Mouse (Mus musculus): Measurements from ENCODE around the gene Ttc16. TPM values are rescaled to one million over a fixed set of nuclear protein-coding genes. Genes with fewer than 3 reads are reported as not detected.

Ttc16 gene
- total RNA-seq, 2 experiments from 2014 or later, result 0.42 to 0.66 TPM

DNA sequence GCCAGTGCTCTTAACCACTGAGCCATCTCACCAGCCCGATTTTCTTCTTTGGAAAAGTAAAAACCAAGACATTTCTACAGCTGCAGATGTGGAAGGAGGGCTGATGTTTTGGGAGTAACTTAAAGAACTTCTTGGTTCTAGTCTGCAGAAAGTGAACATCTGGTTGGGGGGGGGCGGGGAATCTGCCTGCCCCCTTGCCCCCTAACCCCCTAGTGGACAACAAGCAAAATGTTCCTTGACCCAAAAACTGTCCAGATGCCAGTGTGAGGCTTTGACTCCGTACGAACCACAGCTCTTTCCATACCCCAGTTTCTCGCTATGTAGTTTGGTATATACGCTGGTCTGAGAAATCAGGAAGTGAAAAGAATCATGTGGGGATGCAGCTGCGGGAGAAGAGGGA is 25.2 kb downstream of the Ttc16 start:
- intact Hi-C loops (cut with DNase I), result no loop called here
- DNase-seq, result no peak

DNA sequence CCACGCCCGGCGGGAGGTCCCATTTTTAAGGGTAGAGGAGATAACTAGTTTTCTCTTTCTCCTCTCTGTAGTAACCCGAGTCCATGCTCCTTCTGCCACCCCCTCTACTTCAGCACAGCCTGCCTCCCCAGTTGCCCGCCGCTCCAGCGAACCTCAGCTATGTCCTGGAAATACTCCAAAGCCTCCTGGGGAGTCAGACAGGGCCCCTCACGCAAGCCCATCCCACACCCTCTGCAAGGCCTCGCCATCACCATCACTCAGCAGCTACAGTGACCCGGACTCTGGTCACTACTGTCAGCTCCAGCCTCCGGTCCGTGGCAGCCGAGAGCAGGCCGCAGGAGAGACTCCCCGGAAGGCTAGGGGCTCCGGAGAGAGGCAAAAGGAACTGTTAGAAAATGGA is 26.4 kb downstream of the Ttc16 start:
- DNase-seq, result no peak
- intact Hi-C loops (cut with DNase I), result no loop called here

DNA sequence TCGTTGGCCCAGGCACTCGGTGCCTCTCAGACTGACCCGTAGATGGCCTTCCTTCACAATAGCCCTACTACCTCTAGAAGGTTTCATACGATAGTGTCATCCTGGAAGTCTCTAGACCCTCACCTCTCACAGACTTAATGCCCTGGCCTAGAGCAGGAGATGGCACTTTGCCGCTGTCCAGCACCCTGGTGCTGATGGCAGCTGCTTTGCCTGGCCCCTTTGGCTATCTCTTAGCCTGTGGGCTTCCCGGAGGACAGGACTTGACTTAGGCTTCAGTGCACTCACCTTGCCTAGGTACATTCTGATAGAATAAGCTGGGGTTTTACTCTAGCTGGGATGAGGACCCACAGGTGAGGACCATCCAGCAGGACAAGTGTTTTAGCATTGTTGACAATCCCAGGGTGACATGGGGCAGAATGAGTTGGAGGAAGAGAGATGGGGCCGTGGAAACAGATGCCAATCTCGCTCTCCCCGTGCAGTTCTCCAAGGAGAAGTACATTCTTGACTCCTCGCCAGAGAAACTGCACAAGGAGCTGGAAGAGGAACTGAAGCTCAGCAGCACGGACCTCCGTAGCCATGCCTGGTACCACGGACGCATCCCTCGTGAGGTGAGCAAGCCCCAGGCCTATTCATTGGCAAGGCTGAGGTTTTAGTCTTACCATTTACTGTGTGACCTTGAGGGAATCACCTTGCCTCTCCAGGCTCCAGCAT is 31.0 kb downstream of the Ttc16 start:
- intact Hi-C loops (cut with DNase I), result no loop called here
- DNase-seq, result no peak

DNA sequence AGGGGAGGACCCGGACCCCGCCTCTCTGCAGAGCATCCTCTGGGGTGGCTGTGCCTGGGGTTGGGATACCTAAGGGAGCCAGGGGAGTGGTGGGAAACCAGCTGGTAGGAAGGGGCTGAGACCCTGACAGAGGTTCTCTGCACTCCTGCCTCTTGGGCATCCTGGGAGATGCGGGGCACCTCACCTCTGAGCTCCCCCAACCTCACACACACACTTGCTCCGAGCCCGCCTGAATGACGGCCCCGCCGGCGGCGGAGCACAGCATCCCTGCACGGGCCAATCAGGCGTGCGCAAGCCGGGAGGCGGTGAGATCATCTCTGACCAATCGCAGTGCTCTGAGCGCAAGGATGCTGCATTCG is 33.3 kb downstream of the Ttc16 start:
- DNase-seq, result peak; percentile 81
- intact Hi-C loops (cut with DNase I), result no loop called here

DNA sequence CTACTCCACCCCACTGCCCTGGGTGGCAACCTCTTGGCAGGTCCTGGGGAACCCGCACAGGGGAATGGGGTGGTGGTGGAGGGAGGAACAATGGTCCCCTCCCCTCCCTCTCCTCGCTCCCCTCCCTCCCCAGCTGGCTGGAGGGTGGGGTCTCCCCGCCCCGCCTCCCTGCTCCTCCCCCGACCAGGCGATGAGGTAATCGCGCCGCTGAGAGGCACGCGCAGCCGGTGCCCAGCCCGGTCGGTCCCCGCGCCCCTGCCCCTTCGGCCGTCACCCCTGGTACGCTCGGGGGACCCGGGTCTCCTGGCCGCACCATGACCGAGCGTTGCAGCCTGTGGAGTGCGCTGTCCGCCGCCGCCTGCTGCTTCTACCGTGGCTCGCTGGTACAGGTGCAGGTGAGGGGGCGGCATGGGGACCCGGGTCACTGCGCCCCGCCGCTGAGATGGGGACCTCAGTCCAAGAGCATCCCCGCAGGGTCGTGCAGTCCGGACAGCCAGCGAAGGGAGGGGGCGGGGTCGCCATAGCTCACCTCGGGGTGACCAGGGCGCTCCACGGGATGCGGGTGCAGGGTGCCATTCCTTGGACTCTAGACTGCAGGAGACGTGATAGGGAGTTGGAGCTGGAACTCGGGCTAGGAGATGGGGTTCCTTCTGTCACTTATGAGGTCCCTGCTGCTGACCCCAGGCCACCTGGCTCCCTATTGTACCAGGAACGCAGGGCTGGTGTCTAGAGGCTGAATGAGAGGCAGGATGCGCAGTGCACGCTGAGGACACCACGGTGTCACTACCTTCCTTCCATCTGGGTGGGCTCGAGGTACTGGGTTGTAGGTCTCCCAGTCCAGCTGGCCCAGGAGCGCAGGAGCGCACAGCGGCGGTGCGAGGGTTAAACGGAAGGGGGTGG is 33.9 kb downstream of the Ttc16 start:
- DNase-seq, result peak; percentile 81
- intact Hi-C loops (cut with DNase I), result no loop called here

DNA sequence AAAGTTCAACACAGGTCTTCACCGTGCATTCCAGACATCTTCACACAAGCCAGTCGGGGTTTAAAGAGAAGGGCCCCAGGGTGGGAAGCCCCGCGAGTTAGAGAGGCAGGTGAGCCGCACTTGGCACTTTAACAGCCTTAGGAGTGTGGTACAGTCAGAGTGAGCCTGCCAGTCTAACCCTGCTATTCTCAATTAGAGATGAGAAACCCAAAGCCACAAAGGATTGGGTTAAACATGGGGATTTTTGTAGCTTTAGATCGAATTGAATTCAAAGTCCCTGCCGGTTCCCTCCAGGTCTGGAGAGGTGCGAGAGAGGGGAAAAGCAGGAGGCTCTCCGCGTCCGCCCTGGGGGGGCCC is 34.5 kb downstream of the Ttc16 start, which contains the start of gene 6330409D20Rik:
TSS of gene 6330409D20Rik (minus strand) at position 101 of the 357 bp plus-strand sequence.
- no peak for DNase-seq
- intact Hi-C loops (cut with DNase I), result no loop called here

DNA sequence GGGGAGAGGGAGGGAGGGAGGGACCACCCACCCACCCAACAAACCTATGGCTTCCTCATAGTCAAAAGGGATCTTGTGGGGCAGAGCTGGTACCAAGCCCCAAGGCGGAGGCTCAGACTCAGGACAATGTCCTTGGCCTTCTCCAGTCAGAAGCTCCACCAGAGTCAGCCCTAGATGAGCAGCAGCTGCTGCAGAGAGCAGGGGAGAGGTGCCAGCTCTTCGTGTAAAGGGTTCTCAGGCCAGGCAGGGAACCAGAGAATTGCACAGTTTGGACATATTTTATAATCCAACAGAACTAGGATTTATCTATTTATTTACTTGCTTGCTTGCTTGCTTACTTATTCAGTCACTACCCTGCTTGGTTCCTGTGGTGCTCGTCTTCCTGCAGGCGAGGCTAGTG is 36.1 kb downstream of the Ttc16 start:
- intact Hi-C loops (cut with DNase I), result no loop called here
- no peak for DNase-seq

DNA sequence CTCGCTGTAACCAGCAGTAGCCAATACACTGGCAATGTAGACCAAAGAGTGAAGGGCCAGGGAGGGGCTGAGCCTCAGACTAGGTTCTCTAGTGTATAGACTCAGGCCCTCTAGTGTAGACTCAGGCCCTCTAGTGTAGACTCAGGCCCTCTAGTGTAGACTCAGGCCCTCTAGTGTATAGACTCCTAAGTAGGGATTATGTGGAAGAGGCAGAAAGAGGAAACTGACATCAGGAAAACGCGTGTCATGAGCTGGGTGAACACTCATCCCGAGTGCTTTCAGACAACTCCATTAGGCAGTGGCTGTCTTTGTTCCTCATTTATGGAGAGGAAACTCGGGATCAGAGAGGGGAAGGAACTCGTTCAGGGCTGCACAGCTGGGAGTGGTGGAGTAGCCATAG is 38.4 kb downstream of the Ttc16 start:
- no peak for DNase-seq
- intact Hi-C loops (cut with DNase I), result no loop called here

DNA sequence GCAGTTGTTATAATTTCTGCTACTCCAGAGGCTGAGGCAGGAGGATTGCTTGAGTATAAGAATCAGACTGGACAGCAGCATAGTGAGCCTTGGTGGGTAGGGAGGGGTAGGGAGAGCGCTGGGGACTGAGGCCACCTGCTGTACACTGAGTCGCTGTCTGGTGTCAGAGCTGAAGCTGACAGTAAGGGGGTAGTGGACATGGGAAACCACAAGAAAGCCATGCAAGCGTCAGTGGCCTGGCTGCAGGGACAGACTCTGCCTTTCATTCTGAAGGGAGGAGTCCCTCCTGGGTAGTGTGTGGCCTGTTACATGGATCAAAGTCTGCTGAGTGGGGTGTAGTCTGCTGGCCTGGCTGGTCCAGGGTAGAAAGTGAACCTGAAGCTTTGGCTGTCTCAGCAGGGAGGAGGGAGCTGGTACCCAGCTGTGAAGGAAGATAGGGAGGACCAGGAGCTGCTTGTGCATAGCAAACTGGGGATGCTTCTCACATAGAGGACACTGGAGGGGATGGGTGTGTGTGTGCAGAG is 39.1 kb downstream of the Ttc16 start:
- DNase-seq, result no peak
- intact Hi-C loops (cut with DNase I), result no loop called here

DNA sequence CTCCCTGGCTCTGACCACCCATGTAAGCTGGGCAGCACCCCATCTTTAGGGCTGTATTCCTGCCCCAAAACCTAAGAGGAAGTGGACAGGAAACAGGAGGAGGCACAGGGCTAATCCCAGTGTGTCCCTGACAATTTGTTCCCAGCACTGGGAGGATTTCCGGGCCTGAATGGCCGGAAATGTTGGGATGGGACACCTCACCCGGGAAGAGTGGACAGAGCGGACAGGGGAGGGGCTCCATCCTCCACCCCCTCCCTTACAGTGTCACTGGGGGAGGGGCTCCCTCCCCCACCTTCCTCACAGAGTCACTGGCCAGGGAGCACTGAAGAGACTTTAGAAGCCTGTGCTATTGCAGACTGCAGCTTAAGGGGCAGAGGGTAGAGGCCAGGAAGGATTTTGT is 40.5 kb downstream of the Ttc16 start:
- intact Hi-C loops (cut with DNase I), result no loop called here
- no peak for DNase-seq

DNA sequence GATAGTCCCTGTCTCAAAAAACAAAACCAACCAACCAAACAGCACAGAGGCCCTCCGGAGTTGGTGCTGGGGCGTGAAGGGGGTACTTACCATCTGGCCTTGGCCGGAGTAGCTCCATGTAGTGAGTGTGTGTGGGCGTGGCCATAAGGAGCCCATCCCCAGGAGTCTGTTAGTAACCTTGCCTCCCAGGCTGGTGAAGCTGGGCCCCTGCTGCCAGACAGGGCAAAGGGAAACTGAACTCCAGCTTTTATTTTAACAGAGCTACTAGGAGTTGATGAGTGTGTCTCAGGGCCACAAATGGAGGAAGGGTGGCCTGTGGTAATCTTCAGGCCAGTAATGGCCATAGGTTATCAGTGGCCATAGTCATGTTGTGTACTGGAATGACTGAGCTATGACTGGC is 41.0 kb downstream of the Ttc16 start:
- DNase-seq, result no peak
- intact Hi-C loops (cut with DNase I), result no loop called here

DNA sequence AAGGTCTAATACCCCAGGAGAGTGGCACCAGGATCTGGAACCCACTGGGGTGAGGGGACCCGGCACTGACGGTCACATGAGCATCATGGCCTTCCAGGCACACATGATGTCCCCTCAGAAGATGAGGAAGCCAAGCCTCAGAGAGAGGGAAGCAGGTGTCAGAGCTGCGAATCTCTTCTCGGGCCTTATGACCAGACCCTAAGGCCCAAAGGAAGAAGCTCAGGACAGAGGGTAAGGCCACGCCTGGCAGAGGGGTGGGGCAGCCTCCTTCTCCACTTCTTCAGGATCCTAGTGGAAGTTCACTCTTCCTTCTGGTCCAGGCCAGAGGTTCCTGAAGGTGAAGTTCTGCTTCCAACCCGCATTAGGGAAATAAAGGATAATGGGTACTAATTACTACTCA is 42.7 kb downstream of the Ttc16 start:
- no peak for DNase-seq
- intact Hi-C loops (cut with DNase I), result no loop called here

DNA sequence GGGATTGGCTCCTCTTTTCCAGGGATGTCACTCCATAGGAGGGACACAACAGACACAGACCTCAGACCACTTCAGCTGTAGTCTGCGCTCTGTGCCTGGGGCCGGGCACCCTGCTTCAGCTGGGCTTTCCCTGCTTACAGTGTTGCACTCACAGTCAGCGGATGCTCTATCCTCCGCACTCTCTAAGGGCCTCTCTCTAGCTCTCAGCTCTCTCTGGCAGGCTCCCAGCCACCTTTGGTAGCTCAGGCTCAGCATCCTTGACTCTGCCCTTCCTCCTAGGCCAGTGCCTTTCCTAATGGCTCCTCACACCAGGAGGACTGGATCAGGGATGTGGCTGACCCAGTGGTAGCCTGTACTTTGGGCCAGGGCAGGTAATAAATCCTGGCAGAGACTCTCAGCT is 43.5 kb downstream of the Ttc16 start:
- intact Hi-C loops (cut with DNase I), result no loop called here
- DNase-seq, result no peak

DNA sequence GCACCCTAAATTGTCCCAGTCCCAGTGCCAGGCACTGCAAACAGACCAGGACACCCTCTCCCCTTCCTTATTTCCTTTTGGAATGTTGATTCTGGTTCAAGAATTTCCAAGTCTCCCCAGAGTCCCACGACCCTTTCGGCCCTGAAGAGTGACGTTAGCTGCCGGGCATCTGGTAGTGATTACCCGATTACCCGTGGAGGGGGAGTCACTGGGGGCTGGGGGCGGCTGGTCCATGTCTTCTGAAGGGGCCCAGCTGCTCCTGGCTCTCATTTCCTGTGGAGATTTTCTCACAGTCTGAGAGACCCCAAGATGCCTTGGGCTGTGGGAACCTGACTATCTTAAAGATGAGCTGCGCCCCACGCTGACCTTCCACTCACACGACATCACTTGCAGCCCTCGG is 44.6 kb downstream of the Ttc16 start:
- intact Hi-C loops (cut with DNase I), result no loop called here
- DNase-seq, result no peak

DNA sequence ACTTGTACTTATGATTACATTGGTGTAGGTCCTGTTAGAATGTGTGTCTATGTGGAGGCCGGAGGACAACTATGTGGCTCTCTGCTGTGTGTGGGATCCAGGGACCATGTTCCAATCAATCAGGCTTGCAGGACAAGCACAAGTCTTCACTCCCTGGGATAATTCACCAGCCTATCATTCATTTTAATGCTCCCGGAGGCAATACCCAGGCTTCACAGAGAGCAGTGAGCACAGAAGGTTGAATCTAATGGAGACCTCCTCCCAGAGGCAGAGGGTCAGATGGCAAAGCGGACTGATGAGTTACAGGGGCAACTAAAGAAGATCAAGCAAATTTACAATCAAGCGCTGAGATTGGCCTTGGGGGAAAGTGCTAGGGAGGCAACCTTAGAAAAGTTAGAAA is 45.9 kb downstream of the Ttc16 start:
- no peak for DNase-seq
- intact Hi-C loops (cut with DNase I), result no loop called here

DNA sequence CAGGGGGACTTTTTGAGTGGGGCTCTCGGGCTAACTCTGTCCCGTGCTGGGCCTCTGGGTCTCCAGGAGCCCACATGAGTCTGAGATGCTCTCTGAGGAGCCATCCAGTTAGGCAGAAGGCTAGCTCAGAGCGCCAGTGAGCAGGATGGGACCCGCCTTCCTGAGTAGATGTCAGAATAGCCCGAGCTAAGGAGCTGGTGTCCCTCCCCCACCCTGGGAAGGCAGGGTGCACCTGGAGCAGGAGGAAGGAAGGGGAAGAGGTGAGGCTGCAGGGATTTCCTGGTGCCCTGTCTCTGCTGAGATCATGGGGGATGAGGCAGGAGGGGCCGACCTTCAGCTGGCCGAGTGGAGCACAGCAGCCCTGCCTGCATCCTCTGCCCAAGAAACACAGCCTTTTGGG is 47.0 kb downstream of the Ttc16 start:
- intact Hi-C loops (cut with DNase I), result no loop called here
- DNase-seq, result no peak

DNA sequence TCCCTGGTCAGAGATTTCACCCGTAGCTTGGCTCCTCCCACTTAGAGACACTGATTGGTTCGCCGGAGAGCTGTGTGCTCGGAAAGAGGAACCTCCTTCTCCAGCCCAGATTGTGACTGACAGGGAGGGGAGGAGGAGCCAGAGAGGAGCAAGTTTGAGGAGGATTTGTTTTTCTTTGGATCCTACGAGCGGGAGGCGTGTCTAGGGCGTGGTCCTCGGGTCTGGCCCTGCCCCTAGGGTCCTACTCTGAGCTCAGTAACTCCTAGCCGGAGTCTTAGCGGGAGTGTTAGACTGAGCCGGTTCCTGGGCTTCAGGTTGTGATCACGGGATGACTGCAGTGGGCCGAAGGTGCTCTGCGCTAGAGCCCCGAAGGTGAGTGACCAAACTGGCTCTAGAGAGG is 48.0 kb downstream of the Ttc16 start:
- intact Hi-C loops (cut with DNase I), result no loop called here
- DNase-seq, result peak; percentile 88

DNA sequence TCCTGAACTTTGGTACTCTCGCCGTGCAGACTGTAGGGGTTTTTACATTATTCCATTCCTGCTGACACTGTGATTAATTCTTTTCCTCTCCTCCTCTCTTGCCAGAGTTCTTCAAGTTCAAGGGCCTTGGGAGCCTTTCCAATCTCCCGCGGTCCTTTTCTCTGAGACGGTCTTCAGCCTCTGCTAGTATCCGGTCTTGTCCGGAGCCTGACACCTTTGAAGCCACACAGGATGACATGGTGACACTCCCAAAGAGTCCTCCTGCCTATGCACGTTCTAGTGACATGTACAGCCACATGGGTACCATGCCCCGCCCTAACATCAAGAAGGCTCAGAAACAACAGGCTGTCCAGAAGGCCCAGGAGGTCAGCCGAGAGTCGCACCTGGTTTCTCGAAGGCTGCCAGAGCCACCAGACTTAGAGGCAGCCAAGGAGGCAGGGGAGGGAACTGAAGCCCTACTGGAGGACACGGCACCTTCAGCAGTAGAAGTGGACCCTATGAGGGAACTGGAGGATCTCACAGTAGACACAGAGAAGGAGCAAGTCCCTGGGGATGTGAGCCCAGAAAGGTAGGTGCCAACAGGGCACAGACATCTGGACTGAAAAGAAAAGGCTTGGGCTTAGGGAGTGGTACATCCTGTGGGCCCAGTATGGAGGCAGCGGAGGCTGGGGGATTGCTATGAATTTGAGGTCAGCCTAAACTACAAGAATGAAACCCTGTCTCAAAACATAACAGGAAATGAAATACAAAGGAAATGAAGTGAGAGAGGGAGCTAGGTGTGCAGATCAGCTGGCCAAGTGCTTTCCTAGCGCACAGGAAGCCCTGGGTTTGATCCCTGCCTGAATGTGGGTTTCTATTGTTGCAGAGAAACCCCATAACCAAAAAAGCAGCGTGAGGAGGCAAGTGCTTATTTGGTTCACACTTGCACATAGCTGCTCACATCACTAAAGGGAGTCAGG is 50.3 kb downstream of the Ttc16 start:
- no peak for DNase-seq
- intact Hi-C loops (cut with DNase I), result no loop called here

DNA sequence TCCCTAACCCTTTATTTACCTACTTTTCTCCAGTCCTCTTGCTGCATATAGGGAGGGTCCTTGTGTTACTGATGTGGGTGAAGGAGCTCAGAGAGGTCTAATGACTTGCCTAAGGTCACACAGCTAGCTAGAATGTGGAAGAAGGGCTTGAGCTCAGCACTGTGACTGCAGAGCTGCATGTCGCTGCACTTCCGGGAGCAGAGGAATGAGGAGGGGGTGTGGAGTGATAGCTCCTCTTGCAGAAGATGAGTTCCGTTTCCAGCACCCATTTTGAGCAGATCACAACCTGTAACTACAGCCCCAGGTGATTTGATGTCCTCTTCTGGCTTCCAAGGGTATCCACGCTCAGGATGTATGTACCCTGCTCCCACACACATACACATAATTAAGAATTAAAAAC is 51.3 kb downstream of the Ttc16 start:
- DNase-seq, result no peak
- intact Hi-C loops (cut with DNase I), result no loop called here

DNA sequence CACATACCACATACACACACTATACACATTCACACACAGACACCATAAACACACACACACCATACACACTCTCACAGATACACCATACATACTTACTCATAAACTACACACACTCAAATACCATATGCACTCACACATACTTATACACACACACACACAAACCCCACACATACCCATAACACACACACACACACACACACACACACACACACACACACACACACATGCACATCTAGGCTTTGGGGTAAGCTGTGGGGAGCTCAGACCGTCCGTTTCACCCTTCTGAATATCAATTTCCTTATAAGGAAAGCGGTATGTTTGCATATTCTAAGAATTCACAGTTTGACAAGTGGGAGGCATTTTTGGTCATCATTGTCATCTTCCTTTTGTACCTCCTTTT is 52.9 kb downstream of the Ttc16 start:
- intact Hi-C loops (cut with DNase I), result no loop called here

DNA sequence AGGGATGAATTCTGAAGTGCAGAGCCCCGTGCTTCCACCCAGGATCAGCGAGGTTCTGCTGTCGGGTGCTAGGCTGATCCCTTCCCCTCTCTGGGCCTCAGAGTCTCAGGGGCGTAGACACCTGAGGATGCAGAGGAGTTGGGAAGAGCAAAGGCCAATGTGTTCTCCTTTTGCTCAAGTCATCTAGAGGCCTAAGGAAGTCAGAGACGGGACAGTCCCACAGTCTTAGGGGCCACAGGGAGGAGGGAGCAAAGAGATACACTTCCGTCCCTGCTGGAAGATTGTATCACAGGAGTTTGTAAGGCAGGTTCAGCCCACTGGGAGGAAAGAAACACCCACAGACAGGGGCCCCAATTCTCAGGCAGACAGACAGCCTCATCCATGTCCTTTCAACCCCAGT is 53.4 kb downstream of the Ttc16 start:
- DNase-seq, result no peak
- intact Hi-C loops (cut with DNase I), result no loop called here

More for the DNA sequence above, 52.9 kb downstream of the Ttc16 start:
- DNase-seq, result no peak
